Mouse (Mus musculus): Measurements from ENCODE around the gene Tdgf1.

Gene Tdgf1

DNA sequence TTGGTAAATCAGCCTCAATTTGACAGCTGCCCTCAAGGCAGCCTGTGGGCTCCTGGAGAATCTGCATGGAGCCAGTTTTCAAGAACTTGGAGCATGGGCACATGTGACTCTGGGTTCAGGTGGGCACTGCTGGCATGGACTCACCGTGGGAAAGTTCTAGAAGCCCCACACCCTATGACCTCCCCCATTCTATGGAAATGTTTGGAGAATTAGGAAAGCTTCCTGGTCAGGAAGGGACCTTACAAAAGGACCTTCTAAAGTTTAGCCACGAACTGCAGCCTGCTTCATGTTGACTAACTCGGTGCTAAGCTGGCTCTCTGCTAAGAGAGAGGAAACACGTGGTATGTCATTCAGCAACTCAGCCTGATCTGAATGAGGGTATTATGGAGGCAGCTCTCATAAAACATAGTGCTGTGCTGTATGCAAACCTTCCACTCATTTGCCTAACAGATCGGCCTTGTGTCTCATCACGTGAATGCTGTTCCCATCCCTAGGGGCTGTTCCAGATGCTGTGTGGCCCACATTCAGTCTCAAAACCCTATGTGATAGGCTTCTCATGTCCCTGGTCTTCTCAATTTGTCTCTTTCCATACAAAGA lies 36.5 kb downstream of the Tdgf1 start:
- DNase-seq = no peak

DNA sequence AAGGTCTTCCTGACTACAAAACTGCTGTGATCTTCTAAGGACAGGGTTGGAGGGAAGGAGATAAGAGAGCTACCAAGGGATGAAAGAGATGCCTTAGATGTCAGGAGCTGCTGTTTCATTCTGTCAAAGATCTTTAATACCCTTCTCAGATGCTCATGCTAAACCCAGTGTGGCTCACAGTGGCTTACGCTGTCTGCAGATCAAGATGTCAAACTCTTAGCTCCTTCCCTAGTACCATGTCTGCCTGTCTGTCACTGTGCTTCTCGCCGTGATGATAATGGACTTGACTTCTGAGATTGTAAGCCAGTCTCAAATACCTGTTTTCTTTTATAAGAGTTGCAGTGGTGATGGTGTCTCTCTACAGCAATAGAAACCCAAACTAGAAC lies 37.3 kb downstream of the Tdgf1 start:
- no peak for DNase-seq

DNA sequence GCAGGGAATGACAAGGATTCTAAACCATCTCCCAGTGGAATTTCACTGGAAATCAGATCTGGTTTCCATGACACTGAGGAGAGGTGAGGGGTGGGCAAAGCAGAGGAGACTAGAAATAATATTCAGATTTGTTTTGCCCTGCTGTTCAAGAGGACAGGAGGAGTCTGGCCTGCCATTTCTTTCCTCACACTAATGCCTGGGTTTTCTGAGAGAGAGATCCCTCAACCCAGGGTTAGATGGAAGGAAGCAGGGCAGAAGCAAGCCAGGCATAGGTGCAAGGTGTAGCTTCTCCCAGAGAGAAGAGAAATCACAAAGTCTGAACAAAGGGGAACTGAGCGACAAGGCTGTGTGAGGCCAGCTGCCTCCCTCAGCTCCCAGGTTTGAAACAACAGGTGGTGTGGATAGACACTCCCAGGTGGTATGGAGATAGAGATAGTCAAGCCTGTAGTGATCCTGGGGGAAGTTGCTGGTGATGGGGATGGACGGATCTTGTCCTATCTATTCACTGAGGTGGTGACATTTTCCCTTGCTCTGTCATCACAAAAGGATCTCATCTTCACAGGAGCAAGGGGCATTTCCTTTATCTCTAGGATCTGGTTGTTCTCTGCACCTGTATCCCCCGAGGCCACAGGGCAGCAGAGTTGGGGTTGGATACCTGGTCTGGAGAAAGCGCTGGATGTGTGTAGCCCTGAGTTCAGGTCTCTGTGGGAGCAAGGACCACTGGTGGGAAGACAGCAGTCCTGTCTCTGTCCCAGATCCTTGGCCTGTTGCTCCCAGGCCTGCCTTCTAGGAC lies 37.9 kb downstream of the Tdgf1 start:
- no peak for DNase-seq

DNA sequence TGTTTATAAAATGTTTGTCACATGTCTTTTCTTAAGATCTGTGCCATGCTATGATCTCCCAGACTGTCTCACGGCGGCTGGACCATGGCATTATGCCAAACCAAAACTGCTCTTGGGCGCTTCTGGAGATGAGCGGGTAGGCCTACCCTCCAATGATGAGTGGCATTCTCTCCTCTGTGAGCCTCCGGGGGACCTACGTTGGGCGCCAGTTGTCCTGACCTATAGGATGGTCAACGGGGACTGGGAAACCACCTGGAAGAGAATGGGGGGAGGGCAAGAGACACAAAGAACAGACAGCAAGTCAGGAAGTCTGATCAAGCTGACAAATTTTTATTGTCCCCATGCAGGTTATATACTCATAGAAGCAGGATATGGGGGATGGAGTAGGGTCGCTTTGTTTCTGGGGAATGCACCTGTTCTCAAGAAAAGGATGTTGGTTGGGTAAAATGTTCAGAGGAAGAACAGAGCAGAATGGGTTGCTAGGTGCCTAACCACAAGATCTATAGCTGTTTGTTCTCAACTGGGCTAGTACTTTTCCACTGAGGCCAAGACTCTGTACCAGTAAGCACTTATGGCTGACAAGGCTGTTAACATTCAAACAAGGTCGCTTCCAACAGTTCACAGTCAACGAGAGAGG lies 38.6 kb downstream of the Tdgf1 start:
- DNase-seq = no peak

DNA sequence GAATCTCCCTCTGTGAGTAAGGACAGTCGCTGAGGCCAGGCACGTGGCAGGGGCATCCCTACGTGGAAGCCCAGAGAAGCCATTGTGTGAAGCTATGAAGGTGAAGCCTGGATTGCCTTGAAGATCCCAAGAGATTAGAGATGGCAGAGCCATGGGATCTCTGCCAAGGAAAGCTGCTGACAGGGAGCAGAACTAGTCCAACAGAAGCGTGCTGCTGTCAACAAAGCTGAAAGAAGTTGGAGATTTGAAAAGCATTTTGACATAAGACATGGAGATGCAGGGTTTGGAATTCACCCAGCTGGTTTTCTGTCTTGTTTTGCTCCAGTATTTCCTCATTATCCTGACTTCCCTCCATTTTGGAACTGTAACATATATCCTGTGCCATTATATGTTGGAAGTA lies 43.7 kb downstream of the Tdgf1 start:
- DNase-seq = no peak

DNA sequence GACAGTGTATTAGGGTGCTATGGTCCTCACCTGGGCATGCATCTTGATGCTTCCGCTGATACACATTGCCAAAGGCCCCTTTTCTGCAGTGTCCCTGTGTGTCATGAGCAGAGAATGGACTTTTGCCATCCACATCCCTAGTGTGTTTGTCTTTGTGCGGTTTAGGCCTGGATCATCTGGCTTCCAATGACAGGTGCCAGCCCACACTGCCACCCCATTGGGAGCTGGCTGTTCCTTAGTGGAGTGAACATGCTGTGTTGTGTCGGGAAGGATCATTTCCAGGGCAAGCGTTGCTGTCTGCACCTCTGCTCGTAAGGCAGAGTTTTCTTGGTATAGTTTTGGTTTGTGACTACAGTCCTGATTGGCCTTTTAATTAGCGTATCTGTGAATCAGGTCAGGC lies 44.8 kb downstream of the Tdgf1 start:
- DNase-seq = no peak

DNA sequence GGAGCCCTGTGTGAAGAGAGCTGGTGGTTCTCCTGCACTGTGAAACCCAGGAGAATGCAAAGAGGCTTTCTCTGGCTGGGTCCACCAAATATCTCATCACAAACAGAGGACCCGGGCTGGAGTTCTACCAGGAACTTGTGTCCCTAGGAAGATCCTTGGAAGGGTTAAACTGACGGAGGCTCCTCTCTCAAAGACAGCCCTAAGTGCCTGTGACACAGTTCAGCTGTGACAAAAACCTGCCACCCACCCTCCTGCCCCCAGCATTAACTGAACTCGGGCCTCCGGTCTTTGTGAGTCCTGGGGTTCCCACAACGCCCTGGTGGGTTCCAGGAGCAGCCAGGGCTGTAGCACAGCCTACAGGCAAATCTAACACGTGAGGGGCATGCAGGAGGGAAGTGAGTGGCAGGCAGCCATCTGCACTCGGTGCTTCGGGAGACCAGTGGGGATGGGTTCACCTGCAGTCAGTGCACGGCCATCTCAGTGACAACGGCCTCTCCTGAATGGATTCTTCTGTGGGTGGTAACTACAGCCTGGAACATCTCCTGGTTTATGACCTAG lies 46.4 kb downstream of the Tdgf1 start:
- DNase-seq = no peak

DNA sequence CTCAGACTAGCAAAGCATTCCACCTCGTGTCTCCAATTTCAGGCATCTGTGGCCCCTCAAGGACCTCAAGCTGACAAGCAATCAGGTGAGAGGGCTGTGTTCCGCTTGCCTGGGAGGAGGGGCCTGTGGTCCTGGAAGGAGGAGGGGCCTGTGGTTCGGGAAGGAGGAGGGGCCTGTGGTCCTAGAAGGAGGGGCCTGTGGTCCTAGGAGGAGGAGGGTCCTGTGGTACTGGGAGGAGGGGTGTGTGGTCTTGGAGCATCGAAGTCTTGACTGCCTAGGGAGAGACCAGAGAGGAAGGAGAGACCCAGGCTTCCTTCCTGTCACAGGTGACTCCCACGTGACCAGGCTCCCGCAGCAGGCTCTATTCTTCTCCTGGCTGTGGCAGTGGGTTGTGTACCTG lies 49.4 kb downstream of the Tdgf1 start:
- DNase-seq = no peak

DNA sequence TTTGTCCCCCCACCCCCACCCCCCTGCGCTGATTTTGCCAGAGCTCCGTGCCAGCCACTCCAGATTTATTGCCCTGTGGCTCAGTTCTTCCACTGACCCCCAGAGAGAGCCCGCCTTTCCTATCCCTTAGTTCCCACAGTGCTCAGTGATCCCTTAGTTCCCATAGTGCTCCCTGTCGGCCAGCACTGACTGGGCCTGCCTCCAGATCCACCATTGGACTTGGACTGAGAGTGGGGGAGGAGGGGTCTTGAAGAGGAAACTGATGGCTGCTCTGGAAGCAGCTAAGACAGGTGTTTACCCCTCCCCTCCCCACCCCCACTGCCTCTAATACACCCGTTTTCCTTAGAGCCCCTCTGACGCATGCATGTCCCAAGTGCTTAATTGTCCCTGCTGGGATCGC lies 50.0 kb downstream of the Tdgf1 start:
- no peak for DNase-seq

DNA sequence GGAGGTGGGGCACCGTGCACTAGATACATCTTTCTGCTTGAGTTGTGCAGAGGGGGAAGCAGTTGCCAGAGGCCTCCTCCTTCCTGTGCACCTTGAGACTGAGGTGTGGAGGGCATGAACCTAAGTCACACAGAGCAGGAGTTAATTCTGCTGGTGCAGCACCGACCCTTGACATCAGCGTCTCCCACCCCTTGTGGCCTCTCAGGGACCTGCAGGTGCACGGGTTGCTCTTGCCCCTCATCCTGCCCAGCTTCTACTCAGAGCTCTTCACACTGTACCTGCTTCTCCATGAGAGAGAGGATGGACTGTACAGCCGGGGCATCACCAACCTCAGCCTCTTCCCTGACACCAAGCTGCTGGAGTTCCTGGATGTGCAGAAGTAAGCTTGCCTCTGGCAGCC lies 50.5 kb downstream of the Tdgf1 start:
- no peak for DNase-seq

DNA sequence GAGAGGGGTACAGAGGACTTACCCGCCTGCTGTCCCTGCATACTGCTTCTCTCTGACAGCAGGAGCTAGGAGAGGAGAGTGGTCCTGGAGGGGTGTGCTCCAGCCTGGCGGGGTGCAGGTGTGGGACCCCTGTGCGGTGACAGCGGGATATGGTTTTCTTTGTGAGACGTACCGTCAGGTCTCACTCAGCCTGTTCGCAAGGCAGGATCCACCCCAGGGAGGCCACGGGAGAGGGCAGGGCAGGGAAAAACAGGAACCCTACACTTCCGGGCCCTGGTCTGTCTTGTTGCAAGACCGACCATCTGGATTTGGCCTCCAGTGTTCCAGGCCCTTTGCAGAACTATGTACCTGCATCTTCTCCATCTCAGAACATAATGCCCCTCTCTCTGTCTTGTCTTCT lies 52.5 kb downstream of the Tdgf1 start:
- DNase-seq = no peak

DNA sequence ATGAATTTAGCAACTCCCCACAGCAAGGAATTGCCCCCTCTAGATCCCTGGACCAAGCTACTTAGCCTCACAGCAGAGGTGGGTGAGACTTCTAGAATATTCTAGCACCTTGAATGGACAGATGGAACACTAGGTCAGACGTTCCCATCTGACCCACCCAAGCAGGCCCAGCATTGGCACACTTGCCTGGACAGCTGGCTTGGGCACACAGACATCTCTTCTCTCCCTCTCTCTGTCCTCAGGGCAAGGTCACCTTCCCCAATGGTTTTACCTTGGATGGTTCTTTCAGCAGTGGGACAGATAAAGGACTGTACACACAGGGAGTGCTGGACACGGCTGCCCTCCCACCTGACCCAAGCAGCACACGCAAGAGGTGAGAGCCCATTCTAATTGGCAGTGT lies 53.4 kb downstream of the Tdgf1 start:
- no peak for DNase-seq

DNA sequence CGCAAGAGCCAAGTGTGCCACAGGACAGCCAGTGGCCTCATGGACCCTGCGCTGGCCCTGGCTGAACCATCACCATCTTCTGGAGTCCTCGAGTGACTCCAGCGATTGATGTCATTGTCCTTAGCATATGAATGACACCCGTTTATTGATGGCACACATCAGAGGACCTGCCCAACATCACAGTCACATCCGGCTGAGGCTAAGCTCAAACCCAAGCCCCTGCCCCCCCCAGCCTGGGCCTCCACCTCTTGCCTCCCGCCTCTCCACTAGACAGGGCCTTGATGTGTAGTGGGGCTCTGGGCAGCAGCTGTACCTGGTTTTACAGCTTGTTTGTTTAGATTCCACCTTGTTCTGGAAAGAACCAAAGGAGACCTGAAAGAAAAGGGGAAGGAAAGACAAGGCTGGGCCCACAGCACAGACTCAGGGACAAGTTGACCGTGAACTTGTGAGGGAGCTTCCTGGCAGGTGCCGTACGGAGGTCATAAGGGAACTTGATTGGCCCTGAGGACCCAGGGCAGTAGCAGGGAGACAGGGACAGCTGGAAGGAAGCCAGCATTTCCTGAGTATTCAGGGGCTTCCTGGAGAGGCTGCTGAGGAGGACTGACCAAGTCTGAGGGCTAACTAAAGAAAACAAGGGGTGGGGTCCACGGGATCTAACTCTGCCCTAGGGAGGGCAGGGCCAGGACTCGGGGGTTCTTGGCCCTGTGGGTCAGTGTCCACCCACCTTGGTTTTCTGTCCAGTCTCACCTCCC lies 54.7 kb downstream of the Tdgf1 start:
- no peak for DNase-seq

DNA sequence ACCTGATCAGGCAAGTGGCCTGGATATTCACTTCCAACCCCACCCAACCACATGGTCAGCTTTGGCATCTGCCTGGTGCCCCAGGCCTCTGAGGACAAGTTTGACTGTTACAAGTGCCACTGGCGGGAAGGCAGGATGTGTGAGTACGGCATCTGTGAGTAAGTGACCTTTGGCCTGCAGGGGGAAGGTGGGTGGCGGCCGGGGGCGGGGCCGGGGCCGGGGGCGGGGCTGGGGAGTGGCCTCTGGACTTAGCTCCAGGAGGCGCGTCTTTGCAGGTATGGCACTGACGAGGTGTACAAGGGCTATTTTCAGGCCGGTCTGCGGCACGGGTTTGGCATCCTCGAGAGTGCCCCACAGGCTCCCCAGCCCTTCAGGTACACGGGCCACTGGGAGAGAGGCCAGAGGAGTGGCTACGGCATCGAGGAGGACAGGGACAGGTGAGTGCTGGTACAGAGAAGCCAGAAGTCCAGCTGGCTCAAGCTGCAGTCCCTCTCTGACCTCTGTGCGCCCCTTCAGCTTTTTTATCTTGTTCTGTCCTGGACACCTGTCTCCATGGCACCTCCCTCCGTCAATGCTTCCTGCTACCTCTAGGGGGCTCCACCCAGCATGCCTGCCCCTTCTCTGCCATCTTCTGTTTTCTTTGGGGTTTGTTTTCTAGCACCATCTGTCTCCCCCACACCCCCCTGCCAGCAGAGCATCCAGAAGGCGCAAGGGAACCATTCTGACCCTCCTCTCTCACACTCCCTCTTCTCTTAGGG lies 55.8 kb downstream of the Tdgf1 start:
- no peak for DNase-seq

Measured in right cerebral cortex, postnatal 14 days (tissue).